Mouse (Mus musculus) limb, embryonic 15.5 days (tissue): ENCODE measurements around the gene Hyal1. TPM values are rescaled to one million over a fixed set of nuclear protein-coding genes. Genes with fewer than 3 reads are reported as not detected.
"Not testable (repeated sequence)": the region's sequence is repeated elsewhere in the genome, so short reads cannot be mapped to it uniquely, and the experiment has no call there.

Experiments
- ATAC-seq: fragments of 200-750 bp; cut with Nextera tagmentation; 2 replicates; pipeline ENCODE4 v1.8.0; 2017; ENCODE audit warnings: low read depth, moderate TSS enrichment; ENCODE audit not compliant: insufficient number of reproducible peaks, low FRiP score, low TSS enrichment
- H3K27ac ChIP-seq: fragments of 300-500 bp; sonication (generic); 2 replicates; pipeline ENCODE4 v1.5.1; 2015; ENCODE audit warnings: moderate library complexity, mild to moderate bottlenecking, inconsistent platforms
- H3K27me3 ChIP-seq: fragments of 300-500 bp; sonication (generic); 2 replicates; pipeline ENCODE4 v1.6.1; 2015; ENCODE audit warnings: inconsistent platforms
- H3K36me3 ChIP-seq: fragments of 300-500 bp; sonication (generic); 2 replicates; pipeline ENCODE4 v1.6.1; 2015; ENCODE audit warnings: inconsistent platforms
- H3K4me1 ChIP-seq: fragments of 300-500 bp; sonication (generic); 2 replicates; pipeline ENCODE4 v1.6.1; 2015; ENCODE audit warnings: inconsistent platforms
- H3K4me2 ChIP-seq: fragments of 300-500 bp; sonication (generic); 2 replicates; pipeline ENCODE4 v1.6.1; 2015; ENCODE audit warnings: mild to moderate bottlenecking, inconsistent platforms
- H3K4me3 ChIP-seq: fragments of 300-500 bp; sonication (generic); 2 replicates; pipeline ENCODE4 v1.5.1; 2015; ENCODE audit warnings: mild to moderate bottlenecking, inconsistent platforms
- H3K9ac ChIP-seq: fragments of 300-500 bp; sonication (generic); 2 replicates; pipeline ENCODE4 v1.6.1; 2015; ENCODE audit warnings: inconsistent platforms
- H3K9me3 ChIP-seq: fragments of 300-500 bp; sonication (generic); 2 replicates; pipeline ENCODE4 v1.6.1; 2016; ENCODE audit warnings: inconsistent platforms
- WGBS: fragments of 180-500 bp; shearing (Covaris S2); methylation state at CpG from one replicate; pipeline ENCODE4 v1.1.7; 2015; 5-methylcytosine and 5-hydroxymethylcytosine counted together
- polyA plus RNA-seq: library from polyadenylated mRNA; unstranded; fragments of >200 nt; fragmentation: Nextera tagmentation; extraction: Ambion mirVana; gene quantifications from 2 replicates; pipeline ENCODE4 v1.2.1, GENCODE M21; 2015

Gene Hyal1
- polyA plus RNA-seq, 1 experiment from 2014 or later = 12.8 TPM

- peak within 1 kb of the TSS; percentile 69 for H3K4me2 ChIP-seq
- H3K4me1 ChIP-seq = peaks cover 67% of the 10 kb centered on the region
- peak within 1 kb of the TSS; percentile 92 for H3K27ac ChIP-seq
- no peaks in the 10 kb centered on the region for H3K9me3 ChIP-seq
- H3K27me3 ChIP-seq = no peaks in the 10 kb centered on the region
- H3K9ac ChIP-seq = peak within 1 kb of the TSS; percentile 67
- peak within 1 kb of the TSS; percentile 84 for H3K4me3 ChIP-seq
- H3K36me3 ChIP-seq = peaks cover 30% of the 10 kb centered on the region
- 9% methylated on average over 18 of the region's 18 CpGs for WGBS
- ATAC-seq = no peak
Observed at GRCm38 (mm10) chr9:107567702-107568319, 8.9 kb upstream of the Hyal1 start, which contains the start of gene Hyal2. Gene Hyal2 (plus strand): TSS chr9:107567945.

- peaks cover 37% of the 10 kb centered on the region for H3K36me3 ChIP-seq
Observed at GRCm38 (mm10) chr9:107568331-107569261, 8.1 kb upstream of the Hyal1 start.

GRCm38 (mm10) chr9:107569270-107569669, 7.5 kb upstream of the Hyal1 start:
- Histone ChIP-seq H3K27me3 (no peaks in the 10 kb centered on the region), H3K9ac (peak overlapping the region; percentile 67), H3K4me1 (peaks cover 54% of the 10 kb centered on the region), H3K36me3 (peaks cover 40% of the 10 kb centered on the region), H3K27ac (peak overlapping the region; percentile 92), H3K4me3 (peak overlapping the region; percentile 84), H3K4me2 (peak overlapping the region; percentile 69), H3K9me3 (no peaks in the 10 kb centered on the region)
- ATAC-seq = peak; percentile 22; the same call in 1 of the 2 replicates
- 0% methylated on average over 21 of the region's 23 CpGs for WGBS

More at GRCm38 (mm10) chr9:107568331-107569261, 8.1 kb upstream of the Hyal1 start:
- Histone ChIP-seq H3K4me1 (peaks cover 61% of the 10 kb centered on the region), H3K9ac (peak overlapping the region; percentile 67), H3K4me3 (peak overlapping the region; percentile 84), H3K9me3 (no peaks in the 10 kb centered on the region), H3K27me3 (no peaks in the 10 kb centered on the region), H3K4me2 (peak overlapping the region; percentile 69), H3K27ac (peak overlapping the region; percentile 92)
- WGBS = under 1% methylated on average over 41 of the region's 41 CpGs
- peak; percentile 78 for ATAC-seq

GRCm38 (mm10) chr9:107570016-107570415, 6.7 kb upstream of the Hyal1 start:
- Histone ChIP-seq H3K27ac (peak overlapping the region; percentile 92), H3K9me3 (no peaks in the 10 kb centered on the region), H3K9ac (peak overlapping the region; percentile 67), H3K4me3 (peak overlapping the region; percentile 84), H3K4me2 (peak overlapping the region; percentile 69), H3K4me1 (peaks cover 53% of the 10 kb centered on the region), H3K27me3 (no peaks in the 10 kb centered on the region), H3K36me3 (peaks cover 42% of the 10 kb centered on the region)
- WGBS = 34% methylated on average over 13 of the region's 13 CpGs
- ATAC-seq = no peak

GRCm38 (mm10) chr9:107570845-107571244, 5.9 kb upstream of the Hyal1 start:
- ATAC-seq = no peak
- H3K36me3 ChIP-seq = peaks cover 37% of the 10 kb centered on the region
- H3K9me3 ChIP-seq = no peaks in the 10 kb centered on the region
- no peak overlapping the region for H3K27ac ChIP-seq
- no peaks in the 10 kb centered on the region for H3K27me3 ChIP-seq
- H3K4me2 ChIP-seq = peak overlapping the region; percentile 69
- WGBS = 86% methylated on average over 21 of the region's 21 CpGs
- H3K4me3 ChIP-seq = peak overlapping the region; percentile 84
- H3K4me1 ChIP-seq = peaks cover 53% of the 10 kb centered on the region
- no peak overlapping the region; the same call in 1 of the 2 replicates for H3K9ac ChIP-seq

GRCm38 (mm10) chr9:107571534-107572326, 5.0 kb upstream of the Hyal1 start:
- Histone ChIP-seq H3K36me3 (peaks cover 37% of the 10 kb centered on the region), H3K27me3 (no peaks in the 10 kb centered on the region), H3K4me2 (peak overlapping the region; percentile 17; the same call in 1 of the 2 replicates), H3K9ac (no peak overlapping the region), H3K4me1 (peaks cover 54% of the 10 kb centered on the region), H3K4me3 (no peak overlapping the region), H3K9me3 (no peaks in the 10 kb centered on the region), H3K27ac (no peak overlapping the region)
- WGBS = 92% methylated on average over 22 of the region's 22 CpGs
- ATAC-seq = no peak

GRCm38 (mm10) chr9:107572327-107572662, 4.4 kb upstream of the Hyal1 start:
- Histone ChIP-seq H3K27ac (no peak overlapping the region), H3K36me3 (peaks cover 37% of the 10 kb centered on the region), H3K4me2 (no peak overlapping the region), H3K9ac (no peak overlapping the region), H3K9me3 (no peaks in the 10 kb centered on the region), H3K27me3 (no peaks in the 10 kb centered on the region), H3K4me3 (no peak overlapping the region), H3K4me1 (peaks cover 54% of the 10 kb centered on the region)
- no peak for ATAC-seq
- WGBS = 93% methylated on average over 2 of the region's 2 CpGs

- Histone ChIP-seq H3K36me3 (peaks cover 37% of the 10 kb centered on the region), H3K4me1 (peaks cover 51% of the 10 kb centered on the region)
- 86% methylated on average over 6 of the region's 6 CpGs for WGBS
- H3K4me2 ChIP-seq, H3K9ac ChIP-seq, H3K4me3 ChIP-seq, H3K9me3 ChIP-seq, H3K27me3 ChIP-seq, H3K27ac ChIP-seq, ATAC-seq: not testable (repeated sequence)
Observed at GRCm38 (mm10) chr9:107573774-107574173, 3.0 kb upstream of the Hyal1 start.

- H3K27ac ChIP-seq = peak overlapping the region; percentile 87
- no peaks in the 10 kb centered on the region for H3K27me3 ChIP-seq
- H3K4me3 ChIP-seq = 0 out of 2 replicates have a peak overlapping the region, but pooled peaks have one; percentile 43
- WGBS = 70% methylated on average over 14 of the region's 14 CpGs
- peaks cover 54% of the 10 kb centered on the region for H3K4me1 ChIP-seq
- H3K4me2 ChIP-seq = 0 out of 2 replicates have a peak overlapping the region, but pooled peaks have one; percentile 57
- H3K36me3 ChIP-seq = peaks cover 39% of the 10 kb centered on the region
- no peak for ATAC-seq
- no peaks in the 10 kb centered on the region for H3K9me3 ChIP-seq
- H3K9ac ChIP-seq = no peak overlapping the region
Observed at GRCm38 (mm10) chr9:107575579-107576356, 959 bp upstream of the Hyal1 start.

- Histone ChIP-seq H3K9me3 (no peaks in the 10 kb centered on the region), H3K27ac (no peak overlapping the region), H3K36me3 (peaks cover 23% of the 10 kb centered on the region), H3K27me3 (no peaks in the 10 kb centered on the region), H3K4me3 (no peak overlapping the region), H3K9ac (no peak overlapping the region), H3K4me2 (0 out of 2 replicates have a peak overlapping the region, but pooled peaks have one; percentile 6), H3K4me1 (peaks cover 55% of the 10 kb centered on the region)
- 93% methylated on average over 10 of the region's 10 CpGs for WGBS
- no peak for ATAC-seq
Observed at GRCm38 (mm10) chr9:107577871-107578270, 1.1 kb downstream of the Hyal1 start.

GRCm38 (mm10) chr9:107578587-107578986, 1.9 kb downstream of the Hyal1 start, which contains the start of gene Naa80:
Gene Naa80 (plus strand): TSS chr9:107578887.
- peaks cover 22% of the 10 kb centered on the region for H3K36me3 ChIP-seq
- H3K4me3 ChIP-seq = no peak within 1 kb of the TSS
- peaks cover 55% of the 10 kb centered on the region for H3K4me1 ChIP-seq
- H3K27ac ChIP-seq = peak within 1 kb of the TSS; percentile 96
- no peak for ATAC-seq
- H3K27me3 ChIP-seq = no peaks in the 10 kb centered on the region
- 78% methylated on average over 3 of the region's 3 CpGs for WGBS
- H3K9ac ChIP-seq = no peak within 1 kb of the TSS
- H3K9me3 ChIP-seq = no peaks in the 10 kb centered on the region
- H3K4me2 ChIP-seq = peak within 1 kb of the TSS; percentile 70; the same call in 1 of the 2 replicates
